Mouse (Mus musculus) 416B (cell line): Measurements from ENCODE around the gene Pi4k2b.

Source experiments
- DNase-seq: peaks from one replicate; pipeline ENCODE4 v3.0.0; 2011; ENCODE audit warnings: low read depth

The Pi4k2b gene

DNA sequence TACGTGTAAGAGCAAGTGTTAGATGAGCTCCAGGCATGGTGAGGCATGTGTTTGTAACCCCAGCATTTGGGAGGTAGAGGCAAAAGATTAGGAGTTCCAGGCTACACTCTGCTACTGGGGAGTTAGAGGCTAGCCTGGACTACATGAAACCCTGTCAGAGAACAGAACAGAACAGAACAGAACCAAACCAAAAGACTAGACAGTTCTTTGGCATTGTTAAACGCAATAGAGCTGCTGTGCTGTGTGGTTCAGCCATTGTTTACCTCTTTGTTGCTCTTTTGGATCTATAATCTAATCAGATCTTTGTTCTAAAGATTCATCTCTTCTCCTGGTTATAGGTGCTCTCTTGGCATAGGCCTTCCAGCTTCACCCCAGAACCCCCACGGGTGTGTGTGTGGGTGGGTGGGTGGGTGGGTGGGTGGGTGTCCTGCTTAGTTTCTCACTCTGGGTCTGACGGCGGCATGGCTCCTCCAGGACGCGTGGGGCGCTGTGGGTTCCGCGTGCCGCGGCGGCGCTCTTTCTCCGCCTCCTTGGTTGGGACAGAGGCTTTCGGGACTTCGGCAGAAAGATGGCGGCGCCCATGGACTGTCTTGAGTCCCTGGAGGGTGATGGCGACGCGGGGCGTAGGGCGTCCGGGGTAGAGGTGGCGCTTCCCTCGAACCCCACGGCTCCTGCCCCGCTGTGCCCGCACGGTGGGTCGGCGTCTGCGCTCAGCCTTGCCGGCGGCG, 41.3 kb downstream of the Pi4k2b start:
- DNase-seq = peak; percentile 92

DNA sequence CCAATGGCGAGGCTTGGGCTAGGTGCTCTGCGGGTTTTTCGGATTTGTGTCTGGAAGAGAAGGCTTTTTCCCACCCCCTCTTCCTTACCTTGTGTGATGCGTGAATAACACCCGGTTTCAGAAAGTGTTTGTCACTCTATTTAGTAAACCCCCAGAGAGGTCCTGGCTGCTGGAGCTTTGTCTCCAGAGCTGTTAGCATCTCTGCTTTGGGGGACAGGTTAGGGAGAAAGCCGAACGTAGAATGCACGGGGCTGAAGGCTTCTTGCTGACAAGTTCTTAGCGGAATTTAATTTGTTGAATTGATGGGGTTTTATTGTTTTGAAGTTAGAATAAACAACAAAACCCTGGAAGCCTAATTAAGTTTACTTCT, 41.9 kb downstream of the Pi4k2b start:
- DNase-seq = peak; percentile 82

DNA sequence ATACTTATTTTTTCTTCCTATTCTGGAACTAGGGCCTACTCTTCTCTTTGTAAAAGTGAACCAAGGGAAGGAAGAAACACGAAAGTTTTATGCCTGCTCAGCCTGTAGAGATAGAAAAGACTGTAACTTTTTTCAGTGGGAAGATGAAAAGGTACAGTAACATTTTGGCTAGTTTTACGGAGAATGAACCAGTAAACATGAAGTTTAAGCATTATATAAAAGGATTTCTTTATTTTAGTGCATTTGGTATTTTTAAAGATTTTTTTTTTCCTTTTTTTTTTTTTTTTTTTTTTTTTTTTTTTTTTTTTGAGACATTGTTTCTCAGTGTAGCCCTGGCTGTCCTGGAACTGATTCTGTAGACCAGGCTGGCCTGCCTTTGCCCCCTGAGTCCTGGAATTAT, 42.6 kb downstream of the Pi4k2b start:
- DNase-seq = peak; percentile 36

DNA sequence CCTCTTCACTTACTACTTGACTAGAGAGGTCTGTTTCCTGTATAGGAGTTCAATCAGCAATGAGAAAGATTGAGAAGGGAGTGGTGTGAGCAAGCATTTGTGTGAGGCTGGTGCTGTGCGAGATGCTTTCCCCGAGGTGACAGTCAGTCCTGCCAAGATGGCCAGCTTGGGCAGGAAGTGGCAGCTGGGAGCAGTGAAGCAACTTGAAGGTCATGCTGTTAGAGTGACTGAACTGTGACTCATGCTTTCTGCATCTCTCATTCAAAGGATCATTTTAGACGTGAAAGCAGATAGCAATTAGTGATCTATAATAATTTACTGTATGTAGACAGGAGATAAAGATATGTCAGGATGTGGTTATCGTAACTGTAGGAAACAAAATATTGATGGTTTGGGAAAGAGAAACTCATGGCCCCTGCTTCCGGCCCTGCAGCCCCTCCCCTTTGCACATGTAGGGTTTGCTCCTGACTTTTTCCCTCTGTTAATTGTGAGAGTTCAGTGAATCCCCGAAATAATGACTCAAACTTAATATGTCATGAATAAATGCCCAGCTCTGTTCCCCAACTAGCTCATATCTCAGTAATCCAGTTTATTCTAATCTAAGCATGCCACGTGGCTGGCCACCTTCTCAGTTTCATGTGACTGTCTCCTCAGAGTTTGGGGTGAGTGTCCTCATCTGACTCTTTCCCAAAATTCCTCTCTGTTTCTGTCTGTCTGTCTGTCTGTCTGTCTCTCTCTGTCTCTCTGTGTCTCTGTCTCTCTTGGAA, 45.4 kb downstream of the Pi4k2b start:
- DNase-seq = peak; percentile 95

DNA sequence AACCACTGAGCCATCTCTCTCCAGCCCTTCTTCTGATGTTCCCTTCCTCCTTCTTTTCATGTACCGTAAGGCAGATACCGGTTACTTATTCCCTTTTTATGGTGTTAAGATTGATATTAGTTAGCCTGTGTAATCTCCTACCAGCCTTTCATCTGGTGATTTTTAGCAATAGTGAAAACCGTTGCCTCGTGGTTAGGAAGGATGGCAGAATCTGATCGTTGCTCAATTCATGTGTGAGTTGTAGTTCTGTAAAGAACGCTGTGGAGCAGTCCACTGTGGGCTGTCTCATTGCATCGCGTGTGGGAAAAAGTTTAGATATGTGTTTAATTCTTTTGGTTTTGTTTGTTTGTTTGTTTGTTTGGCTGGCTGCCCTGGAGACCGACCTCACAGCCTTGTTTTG, 51.9 kb downstream of the Pi4k2b start:
- peak; percentile 81 for DNase-seq

DNA sequence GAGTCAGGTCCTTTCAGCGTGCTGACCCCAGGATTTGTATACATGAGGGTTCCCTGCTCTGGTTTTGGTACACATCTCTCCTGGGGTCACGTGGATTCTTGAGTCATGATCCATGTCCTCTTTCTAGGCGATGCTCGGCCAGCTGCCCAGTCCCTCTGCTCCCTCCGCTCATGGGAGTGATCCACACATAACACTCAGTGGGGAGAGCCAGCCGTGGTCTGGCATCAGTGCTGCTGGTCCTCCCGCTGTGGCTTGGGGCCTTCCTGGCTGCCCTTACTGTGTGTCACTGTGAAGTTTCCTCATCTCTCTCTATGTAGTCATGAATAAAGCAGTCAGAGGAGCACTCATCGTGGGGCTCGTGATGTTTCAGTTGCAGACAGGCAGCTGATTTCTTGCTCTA, 52.7 kb downstream of the Pi4k2b start:
- DNase-seq = peak; percentile 68

DNA sequence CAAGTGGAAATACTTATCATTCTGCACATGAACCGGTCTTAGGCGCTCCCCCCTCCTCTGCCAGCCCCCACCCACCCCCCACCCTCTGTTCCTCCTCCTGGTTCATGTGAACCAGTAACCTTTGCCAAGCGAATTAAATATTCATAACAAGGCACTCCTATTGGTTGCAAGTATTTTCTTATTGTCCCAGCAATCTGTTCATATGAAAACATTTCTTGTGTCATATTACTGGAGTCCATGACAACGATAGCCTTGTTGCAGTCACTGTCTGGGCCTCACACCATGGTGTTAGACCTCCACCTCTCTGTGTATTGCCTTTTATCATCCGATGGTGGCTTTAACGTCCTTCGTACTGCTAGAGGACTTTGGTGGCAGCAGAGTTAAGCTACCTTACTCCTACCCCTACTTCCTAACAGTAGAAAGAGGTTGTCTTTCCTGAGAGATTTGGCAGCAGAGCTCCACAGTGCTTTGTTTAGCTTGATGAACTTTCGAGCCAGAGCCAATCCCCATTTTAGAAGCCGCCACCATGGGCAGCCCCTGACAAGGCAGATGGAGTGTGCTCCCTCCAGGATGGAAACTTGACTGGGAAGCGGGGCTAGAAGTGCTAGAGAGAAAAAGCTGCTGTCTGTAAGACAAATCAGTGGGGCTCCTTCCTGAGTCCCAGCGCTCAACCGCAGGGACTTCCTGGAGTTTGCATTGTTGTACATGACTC, 58.1 kb downstream of the Pi4k2b start:
- DNase-seq = no peak

DNA sequence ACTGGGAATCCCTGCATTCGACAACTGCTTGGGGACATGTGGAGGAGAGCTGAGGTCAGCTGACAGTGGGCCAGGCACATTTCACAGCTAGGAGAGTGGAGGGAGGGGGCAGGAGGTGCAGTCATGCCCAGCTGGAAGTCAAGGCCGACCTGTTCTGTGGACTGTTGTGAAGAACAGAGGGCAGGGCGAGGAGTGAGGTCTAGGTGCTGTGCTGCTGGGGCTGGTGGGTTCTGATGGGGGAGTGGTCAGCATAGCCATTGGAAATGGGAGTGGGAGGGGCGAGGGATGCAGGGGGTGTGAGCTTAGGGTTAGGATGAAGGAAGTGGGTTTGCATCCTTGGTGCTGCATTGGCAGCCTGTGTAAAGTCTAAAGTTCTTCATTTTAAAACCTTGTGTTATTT, 64.4 kb downstream of the Pi4k2b start:
- no peak for DNase-seq

DNA sequence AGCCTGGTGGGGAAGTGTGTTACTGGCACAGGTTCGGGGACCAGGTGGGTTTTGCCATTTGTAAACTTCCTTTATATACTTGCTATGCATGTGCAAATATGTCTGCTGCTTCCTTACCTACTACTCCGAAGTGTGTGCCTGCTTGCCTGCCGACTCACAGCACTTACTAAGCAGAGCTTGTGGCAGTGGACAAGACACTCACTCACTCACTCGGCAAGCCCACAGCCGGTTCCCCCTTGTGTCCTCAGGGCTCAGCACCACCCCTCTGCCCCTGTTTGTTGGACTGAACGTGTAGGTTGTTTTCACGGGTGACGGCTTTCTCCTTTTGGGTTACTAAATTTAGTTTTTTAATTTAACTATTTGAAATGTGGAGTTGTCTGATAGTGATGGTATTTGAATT, 65.0 kb downstream of the Pi4k2b start:
- no peak for DNase-seq

DNA sequence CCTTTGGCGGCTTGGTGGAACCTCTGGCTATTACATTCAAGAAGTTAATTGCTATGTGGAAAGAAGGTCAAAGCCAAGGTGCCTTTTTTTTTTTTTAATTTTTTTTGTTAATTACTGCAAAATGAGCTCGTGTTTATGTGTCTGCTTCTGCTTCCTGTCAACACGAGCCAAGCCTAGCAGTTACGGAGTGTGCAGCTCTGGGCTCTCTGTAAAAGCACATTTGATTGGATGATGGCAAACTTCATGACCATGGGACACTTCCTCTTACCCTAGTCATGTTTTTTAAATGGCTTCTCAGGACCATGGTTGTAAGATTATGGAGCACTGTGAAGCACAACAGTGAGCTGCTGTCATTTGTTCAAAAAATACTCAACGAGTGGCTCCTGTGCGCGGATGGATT, 65.7 kb downstream of the Pi4k2b start:
- DNase-seq = no peak

DNA sequence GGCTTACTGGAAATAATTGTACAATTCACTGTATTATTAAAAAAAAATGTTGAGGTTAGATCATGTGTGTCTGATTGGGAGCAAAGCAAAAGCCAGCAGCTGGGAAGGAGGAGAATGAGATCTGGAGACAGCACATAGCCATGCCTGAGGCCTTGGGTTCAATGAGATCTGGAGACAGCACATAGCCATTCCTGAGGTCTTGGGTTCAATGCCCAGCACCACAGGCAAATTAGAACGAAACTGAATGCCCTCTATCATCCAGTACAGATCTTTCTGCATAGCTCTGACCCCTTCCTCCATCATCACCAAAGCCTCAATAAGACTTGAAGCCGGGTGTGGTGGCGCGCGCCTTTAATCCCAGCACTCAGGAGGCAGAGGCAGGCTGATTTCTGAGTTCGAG, 69.1 kb downstream of the Pi4k2b start:
- DNase-seq = no peak

DNA sequence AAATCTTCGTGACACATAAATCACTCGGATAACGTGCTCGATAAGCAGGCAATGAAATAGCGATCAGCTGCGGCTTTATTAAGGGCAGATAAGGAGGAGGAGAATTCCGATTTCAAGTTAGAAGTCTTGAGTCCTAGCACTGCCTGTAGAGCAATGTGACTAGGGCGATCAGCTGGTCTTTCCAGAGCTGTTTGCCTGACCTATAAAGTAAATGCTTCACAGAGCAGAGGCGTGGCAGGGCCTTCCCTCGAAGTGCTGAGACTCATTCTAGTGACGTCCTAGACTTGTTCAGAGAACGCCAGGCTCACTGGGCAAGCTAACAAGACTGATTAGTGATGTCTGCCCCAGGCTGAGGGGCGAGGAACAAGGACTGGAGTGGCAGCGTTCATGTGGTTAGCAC, 69.7 kb downstream of the Pi4k2b start:
- DNase-seq = no peak

DNA sequence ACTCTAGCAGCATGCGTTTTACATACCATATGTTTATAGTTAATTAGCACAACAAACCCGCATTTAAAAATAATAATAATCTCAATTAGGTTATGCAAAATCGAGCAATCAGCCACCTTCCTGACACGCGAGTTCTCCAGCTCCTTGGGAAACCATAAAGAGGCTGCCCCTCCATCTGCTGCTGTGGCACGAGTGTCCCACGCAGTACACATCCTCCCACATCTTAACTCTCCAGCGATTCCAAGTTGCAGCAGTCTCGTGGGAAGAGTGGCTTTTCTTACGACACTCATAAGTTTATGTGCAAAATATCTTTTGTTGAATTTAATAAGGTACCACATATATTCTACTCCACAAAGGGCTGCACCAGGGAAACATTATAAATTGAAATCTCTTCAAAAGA, 71.1 kb downstream of the Pi4k2b start:
- DNase-seq = no peak

DNA sequence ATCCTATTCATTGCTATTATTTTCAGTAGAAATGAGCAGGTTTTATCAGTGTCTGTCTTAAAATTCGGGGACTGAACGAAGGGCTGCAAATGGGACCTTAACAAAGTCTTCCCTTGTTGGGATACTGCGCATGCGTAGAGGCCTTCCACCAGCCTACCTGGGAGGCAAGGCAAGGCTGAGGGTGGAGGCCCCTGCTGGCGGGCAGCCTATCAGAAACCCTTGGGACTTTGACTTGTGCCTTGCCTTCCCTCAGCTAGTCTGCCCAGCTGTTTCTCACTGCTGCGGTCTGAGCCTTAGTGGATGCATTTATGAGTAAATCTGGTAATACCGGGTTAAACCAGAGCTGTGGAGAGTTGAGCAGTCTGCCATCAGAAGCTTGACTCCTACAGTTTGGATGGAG, 71.9 kb downstream of the Pi4k2b start:
- no peak for DNase-seq

DNA sequence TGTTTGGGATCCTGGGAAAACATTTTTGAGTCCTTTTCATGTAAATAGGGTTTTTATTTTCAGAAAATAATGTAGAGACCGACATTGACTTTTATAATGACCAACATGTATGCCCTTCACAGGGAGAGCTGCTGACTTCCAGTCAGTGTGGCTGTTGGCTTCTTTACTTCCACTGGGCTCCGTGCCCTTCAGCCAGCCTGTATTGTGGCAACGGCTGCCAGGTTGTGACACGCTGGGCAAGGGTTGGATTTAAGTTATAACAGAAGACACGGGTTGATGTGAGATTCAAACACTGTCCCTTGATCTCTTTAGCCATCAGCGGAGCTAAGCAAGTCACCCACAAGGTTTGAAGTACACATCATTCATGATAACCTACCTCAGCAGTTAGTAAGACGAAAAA, 77.3 kb downstream of the Pi4k2b start:
- no peak for DNase-seq
